ENCODE assay signal across 24 mouse cellular contexts in genomic region chr6:145873354-145873753, GRCm38 (mm10).
"Had no signal": no experiment of that assay in that cellular context is flagged by ENCODE, and none has a peak within 500 bp of the region (broad histone marks: within the 10 kb centered on the region; RNA-seq: fewer than 3 reads in every experiment).

No protein-coding gene starts in this region.

- H3K27ac ChIP-seq: hindbrain, embryonic 10.5 days; hindbrain, embryonic 14.5 days; intestine, embryonic 15.5 days; layer of hippocampus, adult 2 months; left cerebral cortex, adult 2 months; limb, embryonic 10.5 days; limb, embryonic 12.5 days; liver, embryonic 13.5 days; liver, embryonic 15.5 days had no signal

- H3K27me3 ChIP-seq: heart, embryonic 12.5 days; intestine, embryonic 15.5 days had no signal

- H3K4me3 ChIP-seq: heart, embryonic 10.5 days; heart, embryonic 12.5 days; hindbrain, embryonic 10.5 days; intestine, embryonic 15.5 days; layer of hippocampus, adult 2 months; left cerebral cortex, adult 2 months; limb, embryonic 10.5 days; limb, embryonic 12.5 days; liver, embryonic 13.5 days; liver, embryonic 15.5 days had no signal

- ATAC-seq: forebrain, embryonic 16.5 days; inflammation-experienced regulatory T-cells, adult 6 months; intestine, embryonic 15.5 days; intestine, postnatal 0 days had no signal

- H3K9ac ChIP-seq: heart, embryonic 12.5 days; hindbrain, embryonic 14.5 days; intestine, embryonic 15.5 days; limb, embryonic 12.5 days; liver, embryonic 13.5 days; liver, embryonic 15.5 days had no signal

- H3K4me1 ChIP-seq: intestine, embryonic 15.5 days; limb, embryonic 10.5 days; limb, embryonic 12.5 days; liver, embryonic 13.5 days; liver, embryonic 15.5 days had no signal

- H3K9me3 ChIP-seq: heart, embryonic 10.5 days; heart, embryonic 12.5 days; hindbrain, embryonic 10.5 days; intestine, embryonic 15.5 days; limb, embryonic 10.5 days; limb, embryonic 12.5 days; liver, embryonic 13.5 days; liver, embryonic 15.5 days had no signal

- H3K36me3 ChIP-seq: heart, embryonic 10.5 days; heart, embryonic 12.5 days; hindbrain, embryonic 10.5 days; intestine, embryonic 15.5 days; limb, embryonic 10.5 days; limb, embryonic 12.5 days; liver, embryonic 13.5 days; liver, embryonic 15.5 days had no signal

- H3K4me2 ChIP-seq: heart, embryonic 12.5 days; hindbrain, embryonic 14.5 days; intestine, embryonic 15.5 days; limb, embryonic 12.5 days; liver, embryonic 11.5 days; liver, embryonic 13.5 days; liver, embryonic 15.5 days had no signal

- DNase-seq: gastrocnemius, postnatal 14 days; heart, adult 18-20 months; heart, postnatal 10 days; heart, postnatal 4 days; kidney, adult 9 months; kidney, postnatal 10 days; kidney, postnatal 25 days; kidney, postnatal 4 days; liver; liver, embryonic 13.5 days had no signal
